Mouse (Mus musculus) intestine, embryonic 16.5 days (tissue): ENCODE results near the gene Grin3a. TPM values are rescaled to one million over a fixed set of nuclear protein-coding genes. Genes with fewer than 3 reads are reported as not detected.

Experiments used
- ATAC-seq: fragments of 200-750 bp; cut with Nextera tagmentation; 2 replicates; pipeline ENCODE4 v1.8.0; 2017; ENCODE audit warnings: moderate TSS enrichment, moderate library complexity
- H3K27ac ChIP-seq: fragments of 300-500 bp; sonication (generic); 2 replicates; pipeline ENCODE4 v1.5.1; 2014; ENCODE audit warnings: mild to moderate bottlenecking, low read length
- H3K27me3 ChIP-seq: fragments of 300-500 bp; sonication (generic); replicated peaks from 2 replicates; pipeline ENCODE4 v1.6.1; 2014; ENCODE audit warnings: low read length, control low read depth, mixed read lengths; ENCODE audit not compliant: control insufficient read depth, insufficient read depth
- H3K36me3 ChIP-seq: fragments of 300-500 bp; sonication (generic); 2 replicates; pipeline ENCODE4 v1.6.1; 2014; ENCODE audit warnings: low read length, control low read depth; ENCODE audit not compliant: control insufficient read depth, insufficient read depth
- H3K4me1 ChIP-seq: fragments of 300-500 bp; sonication (generic); 2 replicates; pipeline ENCODE4 v1.6.1; 2014; ENCODE audit warnings: low read length, control low read depth, mixed read lengths; ENCODE audit not compliant: control insufficient read depth, insufficient read depth
- H3K4me2 ChIP-seq: fragments of 300-500 bp; sonication (generic); 2 replicates; pipeline ENCODE4 v1.6.1; 2014; ENCODE audit warnings: low read depth, low read length, control low read depth
- H3K4me3 ChIP-seq: fragments of 300-500 bp; sonication (generic); 2 replicates; pipeline ENCODE4 v1.5.1; 2014; ENCODE audit warnings: mild to moderate bottlenecking, low read length
- H3K9ac ChIP-seq: fragments of 300-500 bp; sonication (generic); 2 replicates; pipeline ENCODE4 v1.6.1; 2014; ENCODE audit warnings: low read depth, low read length
- H3K9me3 ChIP-seq: fragments of 300-500 bp; sonication (generic); 2 replicates; pipeline ENCODE4 v1.6.1; 2016; ENCODE audit warnings: low read length, control low read depth; ENCODE audit not compliant: control insufficient read depth
- WGBS: fragments of 180-500 bp; shearing (Covaris S2); extraction: QIAGEN DNeasy Blood & Tissue Kit; methylation state at CpG from one replicate; pipeline ENCODE4 v1.1.7; 2014; 5-methylcytosine and 5-hydroxymethylcytosine counted together
- polyA plus RNA-seq: library from polyadenylated mRNA; unstranded; fragments of >200 nt; fragmentation: Nextera tagmentation; extraction: Ambion mirVana; gene quantifications from 2 replicates; pipeline ENCODE4 v1.2.1, GENCODE M21; 2015

The Grin3a gene
- polyA plus RNA-seq: 0.40 and 0.43 TPM in 2 replicates

DNA sequence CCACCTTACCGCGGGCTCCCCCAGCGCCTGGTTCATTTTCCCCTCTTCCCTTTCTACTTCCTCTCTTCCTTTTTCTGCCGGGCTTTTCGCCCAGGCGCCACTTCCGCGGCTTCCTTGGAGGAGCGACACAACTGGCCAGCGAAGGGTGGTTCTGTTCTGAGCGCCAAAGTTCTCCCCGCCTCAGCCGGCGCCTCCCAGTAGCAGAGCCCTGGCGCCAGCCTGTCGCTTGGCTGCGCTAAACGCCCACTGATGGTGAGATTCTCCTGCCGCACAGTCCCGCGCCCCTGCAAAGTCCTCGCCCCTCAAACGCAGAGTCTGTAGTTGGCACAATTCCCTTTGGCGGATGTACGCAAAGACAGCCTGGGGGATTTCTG, at the start of gene Grin3a:
Gene Grin3a (minus strand): TSS at position 133 of the 374 bp plus-strand sequence.
- peak; percentile 91 for ATAC-seq
- Histone ChIP-seq H3K4me1 (peaks cover 14% of the 10 kb centered on the region), H3K9ac (peak within 1 kb of the TSS; percentile 56), H3K9me3 (no peaks in the 10 kb centered on the region), H3K36me3 (no peaks in the 10 kb centered on the region), H3K4me3 (peak within 1 kb of the TSS; percentile 58), H3K27me3 (peaks cover 33% of the 10 kb centered on the region), H3K27ac (no peak within 1 kb of the TSS), H3K4me2 (peak within 1 kb of the TSS; percentile 96)
- WGBS: under 1% methylated on average over 25 of the region's 25 CpGs

GRCm38 (mm10) chr4:49891835-49892301, 46.3 kb upstream of the Grin3a start:
- ATAC-seq: no peak
- H3K4me2 ChIP-seq: no peak overlapping the region
- no peaks in the 10 kb centered on the region for H3K4me1 ChIP-seq
- H3K36me3 ChIP-seq: no peaks in the 10 kb centered on the region
- no peaks in the 10 kb centered on the region for H3K9me3 ChIP-seq
- no peak overlapping the region for H3K4me3 ChIP-seq
- H3K27ac ChIP-seq: no peak overlapping the region
- H3K9ac ChIP-seq: no peak overlapping the region
- no peaks in the 10 kb centered on the region for H3K27me3 ChIP-seq
- WGBS: 26% methylated on average over 4 of the region's 4 CpGs

GRCm38 (mm10) chr4:49877084-49877483, 31.5 kb upstream of the Grin3a start:
- H3K4me3 ChIP-seq: no peak overlapping the region
- H3K9me3 ChIP-seq: no peaks in the 10 kb centered on the region
- ATAC-seq: no peak; the same call in 1 of the 2 replicates
- no peaks in the 10 kb centered on the region for H3K4me1 ChIP-seq
- no peaks in the 10 kb centered on the region for H3K36me3 ChIP-seq
- H3K9ac ChIP-seq: no peak overlapping the region
- WGBS: 43% methylated on average over 3 of the region's 3 CpGs
- H3K4me2 ChIP-seq: no peak overlapping the region
- no peaks in the 10 kb centered on the region for H3K27me3 ChIP-seq
- H3K27ac ChIP-seq: no peak overlapping the region

- Histone ChIP-seq H3K9ac (no peak overlapping the region), H3K27me3 (no peaks in the 10 kb centered on the region), H3K4me1 (no peaks in the 10 kb centered on the region; the same call in 1 of the 2 replicates), H3K4me3 (no peak overlapping the region), H3K4me2 (no peak overlapping the region), H3K9me3 (no peaks in the 10 kb centered on the region), H3K27ac (no peak overlapping the region), H3K36me3 (no peaks in the 10 kb centered on the region)
- peak; percentile 55; the same call in 1 of the 2 replicates for ATAC-seq
- WGBS: 77% methylated on average over 2 of the region's 2 CpGs
Observed at GRCm38 (mm10) chr4:49860611-49861010, 15.1 kb upstream of the Grin3a start.

DNA sequence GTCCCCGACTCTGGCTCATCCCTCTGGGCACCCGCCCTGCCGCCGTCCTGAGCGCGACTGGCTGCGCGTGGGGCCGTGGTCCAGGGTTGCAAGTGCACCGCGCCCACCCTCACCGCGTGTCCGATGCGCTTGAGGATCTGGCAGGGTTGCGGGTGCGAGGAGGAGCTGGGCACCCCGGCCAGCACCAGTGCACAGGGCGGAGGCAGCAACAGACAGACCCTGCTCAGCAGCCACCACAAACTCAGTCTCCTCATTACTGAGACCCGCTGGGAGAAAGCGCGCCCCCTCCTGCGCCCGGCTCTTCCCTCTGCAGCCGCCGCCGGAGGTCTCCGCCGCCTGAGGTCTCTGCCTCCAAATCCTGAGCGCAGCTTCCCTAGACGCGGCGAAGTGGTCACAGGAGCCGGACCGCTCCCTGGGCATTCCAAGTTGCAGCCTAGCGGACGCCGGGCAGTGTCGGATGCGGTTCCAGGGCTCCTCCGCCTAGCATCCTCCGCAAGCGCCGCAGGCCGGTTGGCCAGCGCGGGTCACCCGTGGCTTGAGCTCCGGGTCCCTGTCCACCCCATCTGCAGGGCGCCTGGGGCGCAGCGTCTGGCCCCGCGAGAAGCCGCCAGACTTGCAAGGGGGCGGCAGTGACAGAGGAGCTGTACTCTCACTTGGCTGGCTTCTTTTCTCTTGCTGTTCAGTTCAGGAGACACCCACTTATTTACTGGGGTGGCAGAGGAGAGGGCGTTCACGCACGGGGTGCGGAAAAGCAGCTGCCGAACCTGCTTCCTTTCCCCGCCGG, 524 bp downstream of the Grin3a start:
- WGBS: under 1% methylated on average over 60 of the region's 63 CpGs
- H3K27ac ChIP-seq: no peak overlapping the region
- H3K4me3 ChIP-seq: peak overlapping the region; percentile 58
- H3K9me3 ChIP-seq: no peaks in the 10 kb centered on the region
- H3K27me3 ChIP-seq: peaks cover 33% of the 10 kb centered on the region
- peak; percentile 54 for ATAC-seq
- H3K4me1 ChIP-seq: peaks cover 14% of the 10 kb centered on the region
- H3K4me2 ChIP-seq: peak overlapping the region; percentile 96
- peak overlapping the region; percentile 56 for H3K9ac ChIP-seq
- no peaks in the 10 kb centered on the region for H3K36me3 ChIP-seq

DNA sequence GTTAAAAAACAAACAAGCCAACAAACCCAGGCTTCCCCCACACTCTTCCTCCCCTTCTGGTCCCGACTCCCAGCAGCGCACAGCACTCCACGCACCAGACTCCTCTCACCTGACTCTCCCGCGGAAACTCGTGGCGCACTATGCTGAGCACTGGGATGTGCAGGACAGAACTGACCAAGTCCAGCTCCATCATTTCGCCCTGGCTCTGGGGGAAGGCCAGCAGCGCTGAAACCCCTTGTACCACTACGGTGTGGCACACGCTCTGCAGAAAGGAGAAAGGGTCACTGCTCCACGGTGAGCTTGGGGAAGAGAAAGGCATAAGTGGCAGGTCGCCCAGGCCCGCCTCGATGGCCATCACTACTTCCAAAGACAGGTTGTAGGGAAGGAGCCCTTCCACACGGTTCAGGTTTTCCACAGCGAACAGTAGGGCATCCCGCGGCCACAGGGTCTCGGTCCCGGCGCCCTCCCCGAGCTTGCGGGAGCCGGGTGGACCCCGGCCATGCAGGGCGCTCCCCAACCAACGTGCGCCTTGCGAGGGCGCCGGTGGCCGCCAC, 1.2 kb downstream of the Grin3a start:
- Histone ChIP-seq H3K36me3 (no peaks in the 10 kb centered on the region), H3K27ac (no peak overlapping the region), H3K4me2 (peak overlapping the region; percentile 96), H3K4me1 (peaks cover 14% of the 10 kb centered on the region), H3K4me3 (peak overlapping the region; percentile 58), H3K9me3 (no peaks in the 10 kb centered on the region), H3K9ac (peak overlapping the region; percentile 56; the same call in 1 of the 2 replicates), H3K27me3 (peaks cover 33% of the 10 kb centered on the region)
- ATAC-seq: peak; percentile 6; the same call in 1 of the 2 replicates
- whole genome bisulfite sequencing: 2% methylated on average over 33 of the region's 33 CpGs

GRCm38 (mm10) chr4:49843787-49844186, 1.8 kb downstream of the Grin3a start:
- no peaks in the 10 kb centered on the region for H3K36me3 ChIP-seq
- H3K4me2 ChIP-seq: no peak overlapping the region
- H3K9ac ChIP-seq: no peak overlapping the region
- peaks cover 33% of the 10 kb centered on the region for H3K27me3 ChIP-seq
- no peaks in the 10 kb centered on the region for H3K9me3 ChIP-seq
- WGBS: 17% methylated on average over 6 of the region's 6 CpGs
- no peak overlapping the region for H3K4me3 ChIP-seq
- peaks cover 14% of the 10 kb centered on the region for H3K4me1 ChIP-seq
- no peak overlapping the region for H3K27ac ChIP-seq
- ATAC-seq: no peak

DNA sequence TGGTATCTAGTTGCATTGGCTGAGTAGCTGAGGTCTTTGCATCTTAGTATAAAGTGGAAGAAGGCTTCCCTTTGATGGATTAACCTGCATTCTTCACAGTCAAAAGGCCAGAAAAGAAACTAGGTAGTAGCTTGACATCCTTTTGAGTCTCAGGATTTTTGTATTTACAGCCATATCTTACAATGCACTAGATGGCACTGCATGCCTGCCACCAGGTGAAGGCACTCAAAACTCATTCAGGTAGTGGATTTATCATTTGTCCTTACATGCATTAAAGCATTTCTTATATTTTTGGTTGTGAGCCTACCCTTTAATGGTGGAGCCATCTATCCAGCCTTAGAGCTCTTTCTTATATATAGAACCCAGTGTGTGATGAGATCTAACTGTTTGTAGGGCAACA, 13.5 kb downstream of the Grin3a start:
- no peaks in the 10 kb centered on the region for H3K4me1 ChIP-seq
- H3K4me2 ChIP-seq: no peak overlapping the region
- no peak overlapping the region for H3K27ac ChIP-seq
- H3K9ac ChIP-seq: no peak overlapping the region
- no peak overlapping the region for H3K4me3 ChIP-seq
- H3K36me3 ChIP-seq: no peaks in the 10 kb centered on the region
- H3K27me3 ChIP-seq: no peaks in the 10 kb centered on the region
- no peak for ATAC-seq
- no peaks in the 10 kb centered on the region for H3K9me3 ChIP-seq

DNA sequence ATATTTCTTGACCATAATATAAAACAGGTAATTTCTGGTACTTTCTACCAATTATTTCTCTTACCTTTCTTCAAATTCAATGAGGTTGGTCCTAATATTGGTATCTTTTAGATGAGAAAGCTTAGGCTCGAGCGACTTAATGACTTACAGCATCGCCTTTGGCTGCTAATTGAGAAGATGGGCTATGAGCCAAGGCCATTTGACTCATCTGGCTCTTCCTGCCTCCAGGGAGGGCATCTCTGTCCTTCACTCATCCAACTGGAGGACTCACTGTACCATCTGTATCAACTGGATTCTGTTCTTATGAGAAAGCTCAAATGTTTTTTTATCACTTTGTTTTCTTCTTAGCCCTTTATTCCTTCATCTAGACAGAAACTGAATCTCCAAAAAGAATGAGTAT, 31.7 kb downstream of the Grin3a start:
- H3K36me3 ChIP-seq: no peaks in the 10 kb centered on the region
- no peak overlapping the region for H3K9ac ChIP-seq
- WGBS: 85% methylated on average over 3 of the region's 3 CpGs
- H3K4me3 ChIP-seq: no peak overlapping the region
- H3K4me2 ChIP-seq: no peak overlapping the region
- H3K4me1 ChIP-seq: no peaks in the 10 kb centered on the region
- H3K27me3 ChIP-seq: no peaks in the 10 kb centered on the region
- no peaks in the 10 kb centered on the region for H3K9me3 ChIP-seq
- no peak overlapping the region for H3K27ac ChIP-seq
- ATAC-seq: no peak
